Mouse (Mus musculus): ENCODE results near the gene Atg2b.

Gene Atg2b

DNA sequence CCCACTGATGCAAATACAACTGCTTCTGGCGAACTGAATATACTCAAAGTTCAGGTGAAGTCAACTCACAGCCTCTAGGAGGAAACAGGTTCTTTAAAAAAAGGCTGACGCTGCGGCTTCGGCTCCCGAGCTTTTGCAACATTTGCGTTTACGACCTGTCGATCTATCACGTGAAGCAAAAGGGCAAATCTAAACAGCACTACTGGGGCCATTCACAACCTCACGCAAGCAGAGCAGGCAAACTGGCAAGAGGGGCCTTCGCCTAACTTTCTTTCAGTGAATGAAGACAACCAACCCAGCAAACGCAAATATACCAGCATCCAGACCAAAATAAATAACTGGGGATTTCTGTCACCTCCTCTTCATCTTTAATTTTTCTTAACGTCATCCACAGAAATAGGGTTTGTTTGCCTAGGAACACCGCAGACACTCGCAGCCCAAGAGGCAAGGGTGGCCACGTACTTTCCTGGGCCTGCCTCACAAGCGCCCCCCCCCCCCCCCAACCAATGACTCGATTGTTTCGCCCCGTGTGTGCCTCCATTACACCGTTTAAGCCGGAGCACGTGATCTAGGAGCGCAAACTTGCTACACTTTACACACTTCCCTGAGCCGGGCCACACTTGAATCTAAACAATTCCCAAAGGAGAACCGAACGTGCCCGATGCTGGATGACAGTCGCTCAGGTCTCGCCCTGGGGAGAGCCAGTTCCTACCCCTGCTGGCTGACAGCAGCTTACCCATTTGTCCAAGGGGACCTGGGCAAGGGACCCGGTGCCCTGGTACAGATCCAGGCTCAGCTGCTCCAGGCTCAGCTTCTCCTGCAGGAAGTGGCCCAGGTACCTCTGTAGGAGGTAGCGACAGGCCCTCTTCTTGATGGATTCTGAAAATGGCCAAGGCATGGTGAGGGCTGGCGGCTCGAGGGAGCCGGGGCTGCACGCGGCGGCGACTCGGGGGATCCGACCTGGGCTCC is 794 bp downstream of the Atg2b start, which contains the start of gene Gskip:
Gskip (plus strand) TSS at position 897 of the 969 bp plus-strand sequence.
- DNase-seq (ENCODE audit: low spot score) = peak; percentile 39

DNA sequence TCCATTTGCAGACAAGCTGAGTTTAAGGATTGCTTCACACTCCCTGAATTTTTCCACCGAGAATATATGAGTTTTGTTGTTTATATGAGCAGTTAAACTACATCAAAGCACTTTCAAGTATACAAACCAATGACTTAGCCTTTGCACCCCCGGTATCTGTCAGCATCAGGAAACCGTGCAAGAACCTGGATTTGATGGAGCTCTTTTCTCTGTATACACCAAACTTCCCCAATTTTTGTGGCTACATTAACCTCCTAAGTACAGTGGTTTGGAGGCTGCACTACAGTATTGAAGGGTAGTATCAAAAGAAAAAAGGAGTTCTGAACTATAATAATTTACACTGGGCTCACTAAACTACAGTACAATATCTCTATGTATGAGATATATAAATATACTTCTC is 6.2 kb downstream of the Atg2b start:
- no peak for DNase-seq (ENCODE audit: low spot score)

GRCm38 (mm10) chr12:105678211-105678610 is 6.8 kb downstream of the Atg2b start:
- no peak for DNase-seq (ENCODE audit: low spot score)

DNA sequence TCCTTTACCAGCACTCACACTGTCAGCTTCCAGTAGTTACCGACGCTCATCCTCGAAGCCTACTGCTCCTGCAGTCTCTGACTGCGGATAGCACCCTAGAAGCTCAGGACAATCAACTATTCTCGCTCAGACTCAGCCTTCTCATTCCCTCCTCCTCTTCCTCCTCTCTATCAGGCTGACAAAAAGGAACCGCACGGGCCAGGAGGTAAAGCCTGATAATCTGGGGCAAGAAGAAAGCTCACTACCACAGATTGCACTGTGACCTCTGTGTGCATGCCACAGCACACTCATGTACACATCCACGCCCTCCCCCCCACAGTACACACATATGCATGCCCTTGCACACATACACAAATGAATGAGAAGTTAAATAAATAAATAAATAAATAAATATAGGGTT is 8.7 kb downstream of the Atg2b start:
- no peak for DNase-seq (ENCODE audit: low spot score)

GRCm38 (mm10) chr12:105655850-105656249 is 29.2 kb downstream of the Atg2b start:
- no peak for DNase-seq (ENCODE audit: low spot score)

DNA sequence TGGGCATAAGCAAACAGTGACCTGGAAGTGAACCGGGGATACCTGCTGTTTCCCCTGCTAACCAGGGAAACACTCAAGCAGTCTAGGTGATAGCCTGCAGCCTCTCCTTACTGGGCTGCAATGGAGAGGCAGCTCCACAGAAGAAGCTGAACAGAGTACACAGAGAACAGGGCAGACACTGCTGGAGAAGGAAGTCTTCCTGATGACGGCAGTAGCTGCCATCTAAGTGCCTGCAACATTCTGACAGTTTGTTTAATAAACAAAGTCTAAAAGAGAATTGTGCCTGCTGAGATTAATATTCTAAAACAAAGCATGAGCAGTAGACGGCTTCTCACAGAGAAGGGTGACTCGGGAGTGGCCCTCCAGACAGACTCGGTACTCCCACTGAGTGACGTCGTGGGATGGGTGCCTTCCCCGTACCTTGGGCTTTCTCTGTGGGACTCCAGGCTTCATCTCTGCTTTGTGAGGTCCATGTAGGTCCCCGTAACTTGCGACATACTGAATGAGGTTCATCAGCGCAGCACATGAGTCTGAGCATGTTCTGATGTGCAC is 42.2 kb downstream of the Atg2b start:
- DNase-seq (ENCODE audit: low spot score) = no peak

DNA sequence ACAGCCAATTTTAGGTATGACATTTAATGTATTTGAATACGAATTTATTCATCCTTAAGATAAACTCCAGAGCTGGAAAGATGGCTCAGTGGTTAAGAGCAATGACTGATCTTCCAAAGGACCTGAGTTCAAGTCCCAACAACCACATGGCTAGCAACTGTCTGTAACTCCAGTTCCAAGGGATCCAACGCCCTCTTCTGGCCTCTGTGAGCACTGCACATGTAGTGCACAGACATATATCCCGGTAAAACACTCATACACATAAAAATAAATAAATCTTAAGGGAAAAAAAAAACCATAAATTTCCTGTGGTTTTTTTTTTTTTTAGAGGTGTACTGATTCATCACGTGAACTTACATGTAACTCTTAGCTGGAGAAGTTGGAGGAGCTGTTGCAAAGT is 47.5 kb downstream of the Atg2b start:
- no peak for DNase-seq (ENCODE audit: low spot score)

GRCm38 (mm10) chr12:105636551-105636950 is 48.5 kb downstream of the Atg2b start:
- DNase-seq (ENCODE audit: low spot score) = no peak

DNA sequence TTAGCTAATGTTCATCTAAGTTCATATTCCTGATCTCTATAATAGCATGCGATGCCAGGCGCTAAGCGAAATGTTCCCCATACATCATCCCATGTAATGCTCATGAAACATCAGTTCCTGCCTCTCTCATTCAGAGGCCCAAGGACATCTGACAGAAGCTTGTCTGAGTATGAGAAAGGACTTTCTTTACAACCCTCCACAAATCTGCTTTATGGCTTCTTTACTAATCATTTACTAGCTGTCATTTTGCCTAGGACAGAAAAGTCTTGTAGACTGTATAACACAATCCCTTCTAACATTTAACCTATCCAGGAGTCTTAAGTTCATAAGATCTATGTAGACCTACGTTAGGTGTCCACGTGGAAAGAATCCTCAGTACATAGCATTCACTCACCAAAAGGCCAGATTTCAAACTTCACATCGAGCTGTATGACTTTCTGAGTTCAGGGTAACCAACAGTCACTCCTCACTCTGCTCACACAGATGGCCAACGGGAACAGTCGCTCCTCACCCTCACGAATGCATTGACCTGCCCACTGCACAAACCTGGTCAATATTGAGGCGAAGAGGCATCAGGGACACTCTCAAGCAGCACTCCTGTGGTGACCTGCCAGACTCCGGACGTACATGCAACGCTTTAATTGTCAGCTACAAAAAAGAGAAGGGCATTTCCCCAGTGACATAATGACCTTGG is 50.5 kb downstream of the Atg2b start:
- no peak for DNase-seq (ENCODE audit: low spot score)

DNA sequence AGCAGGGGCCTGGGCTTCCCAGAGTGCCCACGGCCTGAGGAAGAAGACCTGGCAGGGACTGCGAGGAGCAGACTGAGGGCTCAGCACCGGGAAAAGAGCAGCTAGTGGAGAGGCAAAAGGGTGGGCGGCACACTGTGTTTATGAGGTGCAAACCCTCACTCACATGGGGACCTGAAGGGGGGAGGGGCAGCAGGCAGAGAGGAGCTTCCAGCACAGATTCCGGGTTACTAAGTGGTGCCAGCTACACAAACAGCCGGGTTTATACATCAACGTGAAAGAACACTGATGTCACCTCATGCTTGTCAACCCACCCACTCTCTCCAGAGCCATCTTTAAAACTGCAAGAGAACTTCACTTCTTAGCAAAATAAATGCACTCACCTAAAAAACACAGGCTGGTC is 59.2 kb downstream of the Atg2b start:
- no peak for DNase-seq (ENCODE audit: low spot score)

GRCm38 (mm10) chr12:105622981-105623539 is 62.0 kb downstream of the Atg2b start:
- no peak for DNase-seq (ENCODE audit: low spot score)

DNA sequence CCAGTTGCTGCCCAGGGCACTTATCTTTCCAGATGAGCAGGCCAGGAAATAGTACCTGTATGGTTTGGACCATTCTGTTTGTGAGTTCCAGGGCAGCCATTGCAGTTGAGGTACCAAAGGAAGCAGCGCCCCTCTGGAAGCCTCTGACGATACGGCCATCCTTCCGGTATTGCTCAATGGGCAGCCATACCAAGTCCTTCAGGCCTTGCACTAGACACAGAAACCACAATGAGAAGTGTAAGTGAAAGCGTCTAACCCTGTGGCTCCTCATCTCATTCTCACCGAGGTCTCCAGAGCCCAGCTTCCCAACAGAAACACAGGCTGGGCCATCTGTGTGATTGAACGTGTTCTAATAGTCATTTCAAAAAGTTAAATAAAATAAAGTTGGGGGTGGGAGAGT is 63.0 kb downstream of the Atg2b start:
- DNase-seq (ENCODE audit: low spot score) = no peak

DNA sequence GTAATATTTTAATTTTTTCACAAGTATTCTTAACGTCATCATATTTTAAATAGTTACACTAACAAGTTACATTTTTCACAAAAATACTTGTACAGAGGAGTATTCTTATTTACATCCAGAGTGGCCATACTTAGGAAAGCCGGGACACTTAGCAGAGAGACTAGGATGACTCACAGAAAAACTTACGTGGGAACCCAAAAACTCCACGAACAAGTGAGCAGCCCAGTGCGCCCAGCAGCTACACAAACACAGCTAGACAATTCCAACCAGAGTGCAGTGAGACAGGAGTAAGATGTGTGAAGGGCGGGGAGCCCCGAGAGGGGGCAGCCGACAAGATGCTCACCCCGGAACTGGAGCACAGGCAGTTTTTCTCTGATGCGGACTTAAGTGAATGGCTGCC is 71.5 kb downstream of the Atg2b start:
- no peak for DNase-seq (ENCODE audit: low spot score)

DNA sequence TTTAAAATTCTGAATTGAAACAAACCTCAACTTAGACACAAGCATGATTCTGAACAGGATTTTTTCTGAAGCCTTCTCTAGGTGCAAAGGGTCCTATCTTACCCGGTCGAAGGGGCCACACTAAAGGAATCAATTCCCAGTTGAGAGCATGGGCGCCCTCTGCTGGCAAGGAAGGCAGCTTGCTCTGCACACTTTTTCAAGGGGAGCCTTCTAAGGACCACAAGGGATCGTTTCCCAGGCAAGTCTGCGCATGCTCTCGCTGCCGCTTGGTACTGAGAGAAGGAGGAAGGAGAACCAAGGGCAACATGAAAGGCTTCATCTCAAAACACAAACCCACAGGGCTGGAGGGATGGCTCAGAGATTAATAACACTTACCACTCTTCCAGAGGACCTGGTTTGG is 73.3 kb downstream of the Atg2b start:
- peak; percentile 59 for DNase-seq (ENCODE audit: low spot score)

- DNase-seq (ENCODE audit: low spot score) = no peak
These were observed 74.0 kb downstream of the Atg2b start for GRCm38 (mm10) chr12:105611045-105611444.

DNA sequence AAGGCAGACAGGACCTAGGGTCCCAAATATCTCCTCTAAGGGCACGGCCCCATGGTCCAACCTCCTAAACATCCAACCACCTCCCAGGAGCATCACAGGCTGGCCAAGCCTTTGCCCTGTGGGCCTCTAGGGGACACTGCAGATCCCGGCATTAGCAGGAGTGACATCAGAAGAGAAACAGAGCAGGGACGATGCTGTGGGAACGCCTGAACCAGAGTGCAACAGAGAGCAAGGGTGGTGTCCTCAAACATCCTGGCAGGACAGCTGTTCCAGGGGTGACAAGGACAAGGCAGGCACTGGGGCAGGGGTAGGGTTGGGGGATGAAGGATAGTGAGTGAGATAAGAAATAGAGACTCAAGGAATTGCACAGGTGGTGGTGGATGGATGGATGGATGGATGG is 78.1 kb downstream of the Atg2b start:
- DNase-seq (ENCODE audit: low spot score) = no peak

DNA sequence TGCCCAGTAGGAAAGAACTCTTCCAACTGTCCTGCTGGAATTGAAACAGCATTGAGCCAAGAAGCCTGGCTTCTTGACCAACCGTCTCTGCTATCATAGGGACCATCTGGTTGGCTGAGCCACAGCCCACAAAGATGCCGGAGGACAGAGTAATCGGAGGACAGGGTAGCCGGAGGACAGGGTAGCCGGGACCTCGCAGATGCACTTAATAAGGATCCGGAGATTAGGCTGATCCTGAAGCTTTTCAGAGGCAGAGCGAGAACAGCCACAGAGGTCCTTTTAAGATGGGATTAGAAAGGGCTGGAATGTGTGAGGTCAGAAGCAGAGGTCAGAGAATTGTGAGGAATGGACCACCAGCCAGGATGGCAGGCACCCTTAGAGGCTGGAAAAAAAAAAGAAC is 79.8 kb downstream of the Atg2b start:
- DNase-seq (ENCODE audit: low spot score) = no peak

DNA sequence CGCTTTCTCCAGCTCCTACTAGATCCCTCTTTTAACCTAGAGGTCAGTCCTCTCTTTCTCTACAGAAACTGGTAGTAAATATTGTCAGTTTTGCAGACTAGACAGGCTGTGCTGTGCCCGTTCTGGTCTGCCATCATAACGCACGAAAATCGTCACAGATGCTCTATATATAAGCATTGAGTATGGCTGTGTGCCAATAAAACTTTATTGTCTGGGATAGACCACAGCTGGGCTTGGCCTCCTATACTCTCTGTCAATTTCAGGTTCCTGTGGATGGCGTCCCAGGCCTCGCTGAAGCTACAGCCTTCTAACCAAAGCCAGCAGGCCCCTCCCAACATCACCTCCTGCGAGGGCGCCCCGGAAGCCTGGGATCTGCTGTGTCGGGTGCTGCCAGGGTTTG is 81.1 kb downstream of the Atg2b start:
- no peak for DNase-seq (ENCODE audit: low spot score)

DNA sequence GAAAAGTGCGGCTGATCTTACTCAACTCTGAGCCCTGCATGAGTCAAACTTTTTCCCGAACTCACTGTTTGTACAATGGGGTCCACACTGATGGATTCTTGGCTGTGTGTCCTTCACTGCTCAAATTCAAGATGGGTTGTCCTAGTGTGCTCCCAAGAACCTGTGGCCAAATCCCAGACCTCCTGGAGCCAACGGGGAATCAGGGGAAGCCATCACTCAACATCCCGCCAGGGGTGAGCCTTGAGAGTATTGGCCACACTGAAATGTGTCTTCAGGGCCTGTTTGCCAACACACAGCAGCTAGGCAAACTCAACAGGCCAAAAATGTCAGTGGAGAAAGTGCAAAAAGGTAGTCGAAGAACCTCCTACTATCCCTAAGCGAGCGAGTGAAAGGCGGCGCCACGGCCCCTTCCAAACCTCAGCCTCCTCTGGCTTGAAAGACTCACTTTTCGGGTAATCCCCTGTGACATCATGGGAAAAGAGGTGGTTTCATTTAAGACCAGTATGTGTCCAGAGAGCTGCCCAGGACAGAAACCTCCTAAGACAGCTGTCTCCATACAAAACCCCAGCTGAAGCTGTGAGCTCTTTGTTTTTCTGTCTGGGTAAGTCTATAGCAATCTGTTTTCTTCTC is 82.3 kb downstream of the Atg2b start, which contains the start of gene Bdkrb1:
Bdkrb1 (plus strand) TSS at position 505 of the 630 bp plus-strand sequence.
- DNase-seq (ENCODE audit: low spot score) = no peak

DNA sequence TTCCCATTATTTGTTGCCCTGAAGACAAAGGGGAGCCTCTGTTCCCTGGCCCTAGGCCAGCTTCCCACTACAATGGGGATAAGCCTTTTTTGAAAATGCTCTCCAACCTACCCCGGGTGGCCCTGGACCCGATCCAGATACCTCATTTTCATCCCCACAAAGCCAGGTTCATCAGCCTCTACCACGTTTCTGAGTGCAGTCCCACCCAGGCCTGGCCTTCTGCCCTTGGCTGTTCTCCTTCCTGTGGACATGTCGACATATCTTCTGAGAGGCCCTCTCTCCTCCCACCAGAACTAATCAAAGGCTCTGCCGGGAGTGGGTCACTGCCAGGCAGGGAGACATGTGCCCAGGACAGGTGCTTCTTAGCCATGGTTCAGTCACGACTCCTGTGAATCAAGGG is 83.4 kb downstream of the Atg2b start:
- peak; percentile 49 for DNase-seq (ENCODE audit: low spot score)

DNA sequence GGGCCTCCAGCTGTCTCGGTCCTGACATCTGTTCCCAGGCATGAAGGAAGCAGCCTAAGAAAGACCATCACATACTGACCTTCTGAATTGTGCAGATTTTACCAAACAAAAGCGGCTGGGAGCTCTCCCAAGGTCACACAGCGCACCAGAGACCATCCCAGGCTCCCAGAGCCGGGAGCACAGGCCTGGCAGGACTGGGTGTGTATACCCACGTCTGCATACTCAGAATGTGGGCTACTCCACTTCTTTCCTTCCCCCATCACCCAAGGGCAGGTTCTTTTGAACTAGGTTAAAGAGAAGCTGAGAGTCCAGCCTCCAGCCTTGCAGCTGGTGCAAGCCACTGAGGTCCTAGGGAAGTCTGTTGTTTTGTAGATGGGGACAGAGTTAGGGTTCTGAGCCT is 85.9 kb downstream of the Atg2b start:
- no peak for DNase-seq (ENCODE audit: low spot score)

DNA sequence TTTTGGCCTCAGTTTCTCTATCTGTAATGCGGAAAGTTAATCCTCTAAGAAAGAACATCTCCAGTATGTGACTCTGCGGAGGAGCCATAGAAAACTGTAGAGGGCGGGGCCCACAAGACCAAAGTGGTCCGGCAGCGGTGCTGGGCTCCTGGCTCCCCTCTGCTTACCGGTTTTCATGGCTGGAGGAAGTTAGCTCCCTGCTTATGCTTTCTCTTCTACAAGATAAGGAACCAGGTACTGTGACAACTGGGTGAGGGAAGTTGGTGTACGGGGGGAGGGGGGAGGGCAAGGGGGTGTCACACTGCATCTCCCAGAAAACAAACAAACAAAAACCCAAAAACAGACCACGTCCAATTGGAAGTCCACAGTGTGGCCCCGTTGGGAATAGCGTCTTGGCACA is 86.5 kb downstream of the Atg2b start:
- no peak for DNase-seq (ENCODE audit: low spot score)
